Mouse (Mus musculus): ENCODE measurements around the gene Spata7.

Spata7 gene

DNA sequence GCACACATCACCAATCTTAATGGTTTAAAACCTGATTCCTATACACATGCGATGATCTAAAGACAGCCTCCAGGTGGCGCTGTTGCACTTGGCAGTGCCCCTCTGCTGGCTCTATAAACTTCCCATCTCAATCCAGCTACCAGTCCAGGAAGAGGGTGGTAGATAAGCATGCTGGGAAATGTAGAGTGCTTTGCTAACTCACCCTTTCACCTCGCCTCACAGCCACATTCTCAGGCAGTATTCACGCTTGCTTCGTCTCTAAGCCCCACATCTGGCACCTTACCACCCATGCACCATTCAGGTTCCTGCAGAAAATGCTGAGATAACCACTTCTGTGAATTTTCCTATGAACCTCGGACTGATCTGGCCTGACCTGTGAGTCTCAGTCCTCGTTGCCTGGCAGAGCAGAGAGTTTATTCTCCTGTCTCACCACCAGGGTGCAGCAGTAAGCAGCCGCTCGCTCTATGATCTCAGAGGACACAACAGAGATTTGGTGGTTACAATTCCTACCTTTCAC lies 46.7 kb downstream of the Spata7 start:
- peak; percentile 76 for DNase-seq

DNA sequence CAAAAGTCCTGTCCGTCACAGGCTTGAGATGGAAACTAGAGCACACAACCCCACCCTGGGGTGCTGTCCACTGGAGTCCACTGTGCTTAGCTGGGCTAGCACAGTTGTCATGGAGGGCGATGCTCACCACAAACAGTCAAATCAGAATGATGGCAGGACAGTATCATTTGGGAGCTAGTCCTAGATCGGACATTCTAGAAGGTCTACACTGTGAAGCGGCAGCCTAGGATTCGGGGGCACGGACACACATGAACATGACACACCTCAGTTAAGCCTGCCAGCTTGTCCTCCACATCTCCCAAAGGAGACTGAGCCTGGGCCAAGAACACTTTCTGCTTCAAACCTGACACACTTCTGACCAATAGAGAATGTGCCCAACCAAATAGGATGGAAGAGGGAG lies 48.9 kb downstream of the Spata7 start:
- DNase-seq, result no peak

DNA sequence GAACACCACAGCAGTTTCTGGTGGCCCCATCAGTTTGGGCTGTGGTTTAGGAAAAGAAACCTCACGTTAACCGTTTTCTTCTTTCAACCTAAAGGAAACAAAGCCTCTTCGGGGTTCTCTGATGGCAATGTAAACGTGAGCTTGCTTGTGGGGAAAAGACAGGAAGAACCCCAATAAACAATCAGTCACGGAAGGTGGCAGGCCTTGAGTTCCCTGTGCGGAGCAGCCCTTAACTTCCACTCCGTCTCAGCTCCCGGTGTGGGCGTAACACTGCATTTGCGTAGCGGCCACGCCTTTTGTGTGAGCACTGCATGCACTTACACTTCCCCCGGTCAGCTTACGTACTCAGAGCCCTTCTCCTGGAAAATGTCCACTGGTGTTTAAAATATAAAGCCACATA lies 49.4 kb downstream of the Spata7 start:
- DNase-seq, result no peak

DNA sequence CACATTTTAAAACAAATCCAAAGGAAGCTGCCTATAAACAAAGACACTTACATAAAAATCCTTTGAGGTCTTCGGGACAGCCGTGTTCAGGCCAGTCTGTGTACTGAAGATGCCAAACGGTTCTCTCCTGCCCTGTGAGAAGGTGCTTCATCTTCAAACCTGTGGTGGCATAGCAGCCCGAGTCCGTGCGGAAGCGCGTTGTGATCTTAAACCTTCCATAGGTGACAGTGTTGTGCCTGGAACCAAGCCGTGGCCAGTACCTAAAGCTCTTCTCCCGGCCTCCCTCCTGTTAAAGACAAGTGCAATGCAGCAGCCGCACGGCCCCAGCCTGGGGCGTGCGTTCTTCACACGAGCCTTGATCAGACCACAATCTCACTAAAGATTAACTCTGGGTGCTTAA lies 51.9 kb downstream of the Spata7 start:
- DNase-seq, result no peak

DNA sequence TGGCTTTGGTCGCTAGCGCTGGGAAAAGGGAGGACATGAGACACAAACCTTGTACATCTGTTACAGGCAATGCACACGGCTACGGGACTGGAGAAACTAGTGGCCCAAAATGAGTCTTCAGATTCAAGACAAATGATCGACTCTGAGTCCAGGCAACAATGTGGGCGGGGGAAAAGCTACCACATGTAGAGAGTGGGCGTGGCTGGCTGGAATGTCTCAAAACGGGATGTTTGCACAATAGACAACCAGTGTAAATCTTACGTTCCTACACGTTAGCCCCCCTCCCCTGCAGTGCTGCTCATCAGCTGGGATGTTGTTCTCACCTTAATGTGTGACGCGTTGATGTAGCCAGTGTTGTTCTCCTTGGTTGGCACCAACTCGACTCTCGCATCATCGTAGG lies 54.2 kb downstream of the Spata7 start:
- DNase-seq, result no peak

DNA sequence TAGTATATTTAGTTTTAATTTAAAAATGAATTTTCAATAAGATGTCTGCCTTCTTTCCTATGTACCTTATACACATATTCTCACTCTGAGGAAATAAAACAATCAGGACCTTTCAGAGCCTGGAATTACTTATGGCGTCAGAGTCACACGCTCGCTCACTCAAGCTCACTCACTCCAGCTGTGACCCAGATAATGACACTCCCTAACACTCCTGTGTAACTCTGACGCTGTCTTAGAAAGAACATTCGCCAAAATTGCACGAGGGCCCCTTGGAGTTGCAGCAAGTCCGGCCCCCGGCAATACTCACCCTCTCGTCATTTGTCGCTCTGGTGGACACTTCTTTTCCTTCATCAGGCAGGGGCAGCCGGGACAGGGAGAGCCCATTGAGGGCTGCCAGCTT lies 55.2 kb downstream of the Spata7 start:
- no peak for DNase-seq

DNA sequence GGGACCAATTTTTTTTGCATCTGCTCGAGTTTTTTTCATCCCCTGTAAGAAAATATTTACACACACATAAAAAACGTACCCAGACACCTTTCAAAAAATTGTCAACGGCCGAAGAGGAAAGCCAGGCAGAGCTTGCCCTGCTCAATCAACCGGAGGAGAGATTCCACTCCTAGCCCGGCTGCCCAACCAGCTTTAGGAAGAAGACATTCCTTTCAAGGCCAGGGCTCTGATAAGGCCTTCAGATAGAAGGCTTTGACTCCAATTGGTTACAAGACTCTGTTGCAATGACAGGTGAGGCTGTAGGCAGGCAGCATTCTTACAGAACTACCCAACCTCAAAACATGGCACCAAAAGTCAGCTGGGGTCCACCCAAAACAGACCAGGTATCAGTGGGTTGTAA lies 55.6 kb downstream of the Spata7 start:
- DNase-seq, result no peak

DNA sequence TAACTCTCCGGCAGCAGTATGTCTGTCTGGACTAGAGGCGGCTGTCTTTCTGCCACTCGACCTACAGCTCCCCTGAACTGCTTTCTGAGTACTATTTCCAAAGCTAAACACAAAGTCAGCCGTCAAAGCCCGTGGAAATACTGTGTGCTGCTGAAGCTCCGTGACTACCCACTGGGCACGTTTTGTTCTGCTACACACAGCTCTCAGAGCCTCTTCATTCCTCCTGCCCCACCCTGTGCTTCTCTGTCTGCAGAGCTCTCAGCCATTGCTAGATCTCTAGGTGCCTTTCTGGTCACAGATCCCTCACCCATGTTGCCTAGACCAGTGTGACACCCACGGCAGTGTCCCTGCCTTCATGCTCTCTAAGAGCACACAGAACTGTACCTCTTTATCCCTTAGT lies 62.3 kb downstream of the Spata7 start:
- DNase-seq, result no peak

DNA sequence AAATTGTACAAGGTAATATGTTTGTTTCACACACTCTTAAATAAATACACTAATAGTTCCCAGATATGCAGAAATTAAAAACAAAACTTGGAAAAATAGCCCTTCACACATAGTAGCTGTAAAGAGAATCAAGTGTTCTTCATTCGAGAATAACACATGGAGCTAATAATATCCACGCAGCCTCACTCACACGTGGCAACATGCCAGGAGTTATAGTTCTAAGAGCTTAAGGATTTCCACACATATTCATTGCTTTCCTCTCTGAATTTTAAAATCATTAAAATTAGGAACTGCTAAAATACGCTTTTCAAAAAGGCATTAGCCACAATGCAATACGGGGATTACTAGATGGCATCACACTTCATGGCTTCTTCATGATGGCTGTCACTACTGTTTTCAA lies 69.2 kb downstream of the Spata7 start:
- DNase-seq, result no peak

DNA sequence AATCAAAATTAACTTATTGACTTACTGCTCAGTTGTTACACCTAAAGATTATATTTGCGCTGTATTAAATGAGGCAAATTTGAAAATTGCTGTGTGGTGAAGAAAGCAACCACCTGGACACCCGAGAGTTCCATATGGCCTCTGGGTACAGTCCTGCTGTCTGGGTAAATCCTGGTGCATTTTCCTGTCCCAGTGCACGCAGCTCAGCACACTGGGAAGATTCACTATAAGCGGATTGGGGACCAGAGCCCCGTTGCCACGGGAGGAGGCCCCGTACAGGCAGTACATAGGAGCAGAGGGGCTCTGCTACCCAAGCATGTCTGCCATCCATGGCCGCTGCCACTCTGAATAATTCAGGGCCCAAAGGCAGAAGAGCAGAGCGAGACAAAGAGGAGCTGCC lies 73.6 kb downstream of the Spata7 start:
- DNase-seq, result peak; percentile 53

DNA sequence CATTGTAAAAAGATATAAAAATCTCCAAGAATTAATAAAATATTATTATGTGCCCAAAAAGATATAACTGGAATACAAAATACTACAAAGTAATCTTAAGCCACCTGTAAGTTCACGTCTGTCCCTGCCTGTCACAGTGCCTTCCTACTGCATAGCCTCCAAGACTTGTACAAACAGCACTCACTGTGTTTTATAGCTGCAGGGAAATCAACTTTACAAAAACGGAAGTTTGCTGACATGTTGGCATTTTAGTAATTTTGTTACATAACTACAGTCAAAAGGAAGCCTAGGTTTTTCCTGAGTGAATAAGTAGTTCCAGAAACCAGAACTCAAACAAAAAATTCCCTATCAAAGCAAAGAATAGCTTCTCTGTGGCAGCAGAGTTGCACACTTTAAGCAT lies 75.6 kb downstream of the Spata7 start:
- no peak for DNase-seq

DNA sequence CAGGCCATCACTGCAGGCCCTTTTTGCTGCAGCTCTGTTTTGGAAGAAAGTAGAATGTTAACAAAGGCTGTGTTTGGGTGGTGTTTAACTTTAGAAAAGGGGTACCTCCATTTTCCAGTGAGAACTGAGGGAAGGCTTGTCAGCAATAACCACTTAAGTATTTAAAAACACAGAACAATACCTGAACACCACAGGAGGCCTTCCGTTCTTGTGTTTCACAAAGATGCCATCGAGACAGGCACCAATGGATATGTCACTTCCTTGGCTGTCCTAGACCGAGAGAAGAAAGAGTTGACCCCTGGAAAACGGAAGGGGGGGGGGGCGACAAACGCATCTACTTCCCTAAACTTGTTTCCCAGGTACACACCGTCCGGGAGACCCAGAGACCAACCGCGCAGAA lies 76.0 kb downstream of the Spata7 start:
- DNase-seq, result no peak

DNA sequence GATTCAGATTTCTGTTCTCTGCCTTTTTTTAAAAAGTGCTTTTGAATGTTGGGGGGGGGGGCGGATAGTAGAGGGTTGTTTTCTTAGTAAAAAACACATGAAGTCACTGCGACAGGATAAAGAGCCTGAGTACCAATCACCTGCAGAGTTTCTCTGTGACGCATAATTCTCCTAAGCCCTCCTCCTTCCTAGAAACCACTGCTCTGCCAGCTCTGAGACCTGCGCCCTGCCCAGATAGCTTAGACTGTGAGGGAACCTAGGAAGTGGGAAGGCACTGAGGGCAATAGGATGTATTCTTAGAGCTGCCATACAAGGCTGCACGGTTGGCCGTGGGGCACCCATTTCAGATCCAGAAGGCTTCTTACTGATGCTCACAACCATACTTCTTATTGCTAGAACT lies 84.9 kb downstream of the Spata7 start:
- DNase-seq, result no peak

DNA sequence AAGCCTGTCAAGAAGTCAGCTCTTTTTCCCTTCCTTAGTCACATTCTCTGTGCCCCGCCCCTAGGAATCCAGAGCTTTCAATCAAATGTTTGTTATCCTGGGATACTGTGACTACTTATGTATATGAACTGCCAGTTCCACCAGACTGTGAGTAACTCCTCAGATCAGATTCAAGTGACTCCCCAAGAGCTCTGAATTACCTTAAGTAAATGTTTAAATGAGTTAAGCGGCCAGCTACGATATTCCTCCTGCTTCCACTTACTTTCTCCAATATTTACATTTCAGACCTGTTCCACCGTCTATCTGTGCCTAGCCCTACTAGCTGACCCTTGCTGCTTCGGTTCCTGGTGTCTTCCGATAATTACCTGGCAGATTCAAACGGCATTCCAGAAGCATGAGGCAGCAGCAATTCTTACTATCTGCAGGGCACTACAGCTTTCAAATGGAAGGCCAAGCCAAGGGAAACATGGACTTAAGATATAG lies 85.7 kb downstream of the Spata7 start:
- no peak for DNase-seq

DNA sequence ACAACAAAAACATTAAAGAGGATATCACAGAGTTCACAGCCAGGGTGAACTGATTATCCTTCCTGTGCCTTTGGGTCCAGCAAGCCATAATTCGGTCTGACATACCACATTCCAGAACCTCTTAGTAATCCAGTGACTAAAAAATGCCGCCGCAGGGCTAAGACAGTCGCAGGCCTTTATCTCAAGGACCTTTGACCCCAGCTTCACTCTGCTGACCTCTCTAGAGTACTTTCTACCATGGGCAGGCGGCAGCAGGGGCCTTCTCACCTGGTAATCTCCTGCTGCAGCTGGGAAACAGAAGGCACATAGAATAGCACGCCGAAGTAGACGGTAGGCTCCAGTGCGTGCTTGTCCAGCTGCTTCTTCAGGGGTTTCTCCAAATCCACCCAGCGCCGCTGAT lies 86.8 kb downstream of the Spata7 start:
- DNase-seq, result no peak

DNA sequence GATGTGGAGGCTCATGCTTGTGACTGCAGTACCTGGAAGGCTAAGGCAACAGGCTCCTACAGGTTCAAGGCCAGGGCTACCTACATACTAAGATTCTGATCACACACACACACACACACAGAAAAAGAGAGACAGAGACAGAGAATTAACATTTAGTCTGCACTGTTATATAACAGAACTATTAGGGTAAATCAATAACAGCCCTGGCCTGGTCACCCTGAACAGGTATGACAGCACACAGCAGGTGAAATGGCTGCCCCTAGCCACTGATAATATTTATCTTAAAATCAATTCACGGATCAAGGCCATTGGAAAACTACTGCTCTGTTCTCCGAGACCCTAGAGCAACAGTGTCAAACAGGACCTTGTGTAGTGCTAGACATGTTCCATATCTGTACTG lies 88.2 kb downstream of the Spata7 start:
- DNase-seq, result no peak

Measured in cerebellum, adult 8-10 months (tissue).